Comparison of ENCODE assay signal across 15 mouse cellular contexts in the genomic region with DNA sequence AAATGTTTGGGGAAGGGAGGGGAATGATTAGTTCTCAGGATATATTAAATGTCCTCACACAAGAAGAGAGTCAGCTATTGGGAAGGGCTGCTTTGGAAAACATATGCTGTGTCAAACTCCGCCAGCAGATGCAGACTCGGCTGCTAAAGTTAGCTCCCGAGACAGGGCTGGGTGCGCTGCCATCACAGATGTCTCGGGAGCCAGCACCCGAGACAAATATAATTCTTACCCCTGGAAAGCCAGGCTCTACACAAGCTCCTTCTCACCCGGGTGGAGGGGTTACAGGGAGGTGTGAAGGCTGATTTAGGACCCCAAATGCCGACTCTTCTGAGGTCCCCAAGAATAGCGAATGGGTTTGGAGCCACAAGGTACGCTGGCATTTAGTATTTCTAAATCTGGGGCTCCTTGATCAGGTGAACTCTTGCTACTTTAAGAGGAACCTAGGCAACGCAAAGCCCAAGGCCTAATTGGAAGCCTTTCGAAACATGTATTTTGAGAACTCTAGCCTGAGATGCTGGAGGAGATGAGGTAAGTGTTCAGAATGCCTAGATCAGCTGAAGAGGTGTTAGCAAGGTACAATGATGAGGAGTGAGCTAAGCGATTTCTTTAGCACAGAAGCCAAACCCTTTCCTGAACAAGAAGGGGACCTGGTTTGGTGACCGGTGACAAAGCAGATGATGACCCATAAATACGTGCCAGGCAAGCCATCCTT.
DNase-seq lines count a peak whose midpoint lies in the region; ATAC-seq lines count a peak whose summit lies in the region.
"Had no signal": no experiment of that assay in that cellular context is flagged by ENCODE, and none has a peak within 500 bp of the region (broad histone marks: within the 10 kb centered on the region; RNA-seq: fewer than 3 reads in every experiment).

No protein-coding gene starts in this region.

- H3K4me3 ChIP-seq in forebrain, embryonic 16.5 days (replicated peaks; ENCODE audit: low read length) = no peak overlapping the region
- no peak overlapping the region for H3K4me3 ChIP-seq in forebrain, embryonic 10.5 days
- no peak overlapping the region for H3K4me3 ChIP-seq in neural tube, embryonic 15.5 days (replicated peaks)
- H3K4me3 ChIP-seq: erythroblast, embryonic 14.5 days; limb, embryonic 15.5 days; megakaryocyte, embryonic 14.5 days had no signal

- WGBS in forebrain, embryonic 16.5 days = 76% methylated on average over 15 of the region's 15 CpGs
- WGBS in forebrain, embryonic 10.5 days = 86% methylated on average over 15 of the region's 15 CpGs
- 83% methylated on average over 15 of the region's 15 CpGs for WGBS in neural tube, embryonic 15.5 days

- H3K9ac ChIP-seq in forebrain, embryonic 16.5 days (replicated peaks; ENCODE audit: low read depth, low read length) = no peak overlapping the region
- no peak overlapping the region for H3K9ac ChIP-seq in neural tube, embryonic 15.5 days (replicated peaks)
- H3K9ac ChIP-seq: limb, embryonic 15.5 days; lung, embryonic 14.5 days had no signal

- H3K27ac ChIP-seq in forebrain, embryonic 16.5 days (ENCODE audit: low read length) = no peak overlapping the region
- no peak overlapping the region for H3K27ac ChIP-seq in forebrain, embryonic 10.5 days
- no peak overlapping the region for H3K27ac ChIP-seq in neural tube, embryonic 15.5 days (replicated peaks)
- H3K27ac ChIP-seq: kidney, postnatal 0 days; limb, embryonic 15.5 days had no signal

- no peaks in the 10 kb centered on the region for H3K36me3 ChIP-seq in forebrain, embryonic 16.5 days (ENCODE audit: control insufficient read depth, insufficient read depth)
- H3K36me3 ChIP-seq in forebrain, embryonic 10.5 days (replicated peaks) = no peaks in the 10 kb centered on the region
- no peaks in the 10 kb centered on the region for H3K36me3 ChIP-seq in neural tube, embryonic 15.5 days
- H3K36me3 ChIP-seq: limb, embryonic 15.5 days had no signal

- intact Hi-C loops in left cerebral cortex, postnatal 36 days (cut with DNase I) = no loop called here

- H3K9me3 ChIP-seq in forebrain, embryonic 16.5 days (ENCODE audit: control insufficient read depth, low read length) = no peaks in the 10 kb centered on the region
- H3K9me3 ChIP-seq in forebrain, embryonic 10.5 days = no peaks in the 10 kb centered on the region
- H3K9me3 ChIP-seq in neural tube, embryonic 15.5 days (replicated peaks) = no peaks in the 10 kb centered on the region
- H3K9me3 ChIP-seq: limb, embryonic 15.5 days; megakaryocyte, embryonic 14.5 days had no signal

- DNase-seq in forebrain, embryonic 10.5 days (ENCODE audit: extremely low spot score, low spot score) = no peak
- peak; percentile 14 for DNase-seq in brain, embryonic 18.5 days (ENCODE audit: low read depth, low spot score)
- DNase-seq in layer of hippocampus, adult 8-10 months (ENCODE audit: low spot score in 2 of 2) = peak; percentile 66 to 68
- DNase-seq in left cerebral cortex, postnatal 36 days (ENCODE audit: low spot score in 2 of 2) = peak; percentile 68 to 79
- no peak for DNase-seq in embryo, embryonic 10.5 days (ENCODE audit: low spot score)
- no peak for DNase-seq in testis, postnatal 14 days (ENCODE audit: low spot score)
- DNase-seq: cerebellum, postnatal 25 days; lung, embryonic 14.5 days; thymus, postnatal 25 days had no signal

- peak; percentile 78 for ATAC-seq in forebrain, embryonic 16.5 days
- no peak for ATAC-seq in neural tube, embryonic 15.5 days (ENCODE audit: low FRiP score)

- no peak overlapping the region for H3K4me2 ChIP-seq in forebrain, embryonic 16.5 days (ENCODE audit: low read length)
- H3K4me2 ChIP-seq in neural tube, embryonic 15.5 days = no peak overlapping the region
- H3K4me2 ChIP-seq: limb, embryonic 15.5 days; lung, embryonic 14.5 days had no signal

- no peaks in the 10 kb centered on the region for H3K4me1 ChIP-seq in forebrain, embryonic 16.5 days (replicated peaks; ENCODE audit: control insufficient read depth, insufficient read depth, low read length)
- no peaks in the 10 kb centered on the region for H3K4me1 ChIP-seq in forebrain, embryonic 10.5 days
- H3K4me1 ChIP-seq in neural tube, embryonic 15.5 days = no peaks in the 10 kb centered on the region
- H3K4me1 ChIP-seq: megakaryocyte, embryonic 14.5 days had no signal

- no peaks in the 10 kb centered on the region for H3K27me3 ChIP-seq in forebrain, embryonic 16.5 days (replicated peaks; ENCODE audit: control insufficient read depth, insufficient read depth, low read length)
- no peaks in the 10 kb centered on the region for H3K27me3 ChIP-seq in forebrain, embryonic 10.5 days (ENCODE audit: poor library complexity, severe bottlenecking)
- H3K27me3 ChIP-seq in neural tube, embryonic 15.5 days (replicated peaks) = no peaks in the 10 kb centered on the region
- H3K27me3 ChIP-seq: limb, embryonic 15.5 days; megakaryocyte, embryonic 14.5 days had no signal

Comparison
In these comparisons a context has a peak if more than half of its experiments do, and no peak if none do; other contexts are left out.
1. DNase-seq: peak in brain, embryonic 18.5 days (single experiment), layer of hippocampus, adult 8-10 months (2 of 2) and left cerebral cortex, postnatal 36 days (2 of 2); none in forebrain, embryonic 10.5 days (single experiment), embryo, embryonic 10.5 days (single experiment) and testis, postnatal 14 days (single experiment).